Mouse (Mus musculus) ES-Bruce4 (cell line): ENCODE results near the gene Kcnj9.

ENCODE experiments used
- CTCF ChIP-seq: IDR thresholded peaks from one replicate; pipeline ENCODE4 v1.8.1; 2011; ENCODE audit warnings: low read depth, low read length
- POLR2A ChIP-seq: IDR thresholded peaks from one replicate; pipeline ENCODE4 v1.8.1; 2011; ENCODE audit warnings: low read length; ENCODE audit not compliant: insufficient read depth

DNA sequence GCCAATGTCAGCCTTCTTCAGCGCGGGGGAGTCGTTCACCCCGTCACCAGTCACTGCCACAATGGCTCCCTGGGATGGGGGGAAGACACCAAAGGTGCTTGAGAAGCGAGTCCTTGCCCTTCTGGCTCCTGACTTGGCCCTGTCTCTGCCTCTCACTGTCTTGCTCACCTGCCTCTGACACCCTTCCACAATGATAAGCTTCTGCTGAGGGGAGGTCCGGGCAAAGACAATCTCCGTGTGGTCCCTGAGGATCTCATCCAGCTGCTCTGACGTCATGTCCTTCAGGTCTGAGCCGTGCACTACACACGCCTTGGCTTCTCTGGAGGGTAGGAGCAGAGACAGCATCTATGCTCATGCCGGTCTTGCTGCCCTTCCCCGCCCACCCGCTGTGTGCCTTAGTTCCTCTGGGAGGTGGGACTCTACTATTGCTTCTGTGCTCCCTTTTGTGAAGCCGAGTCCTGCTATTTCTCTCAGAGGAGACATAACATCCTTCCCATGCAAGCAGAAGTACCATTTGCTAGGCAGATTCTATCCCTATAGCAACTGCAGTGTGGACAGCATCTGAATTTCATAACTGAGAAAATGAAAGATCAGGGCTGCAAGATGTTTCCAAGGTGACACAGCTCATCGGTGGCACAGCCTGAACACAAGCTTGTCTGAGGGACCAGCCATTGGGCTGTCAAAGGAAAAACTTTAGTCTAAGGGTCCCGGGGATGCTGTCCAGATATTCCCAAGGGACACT, 49.2 kb downstream of the Kcnj9 start:
- TF ChIP-seq POLR2A, result no peak
- no peak for TF ChIP-seq CTCF
